Mouse (Mus musculus) CH12.LX (cell line): ENCODE results near the gene Lca5. TPM values are rescaled to one million over a fixed set of nuclear protein-coding genes. Genes with fewer than 3 reads are reported as not detected.

ENCODE experiments used
- DNase-seq: peaks from one replicate; pipeline ENCODE4 v3.0.0-alpha.2; 2013; ENCODE audit errors: extremely low read depth
- H3K27ac ChIP-seq: 2 replicates; pipeline ENCODE4 v1.5.1; 2012; ENCODE audit warnings: low read depth, mild to moderate bottlenecking, control low read depth, moderate library complexity; ENCODE audit not compliant: insufficient read depth
- H3K27me3 ChIP-seq: replicated peaks from 2 replicates; pipeline ENCODE3; 2012; ENCODE audit warnings: inconsistent platforms
- H3K36me3 ChIP-seq, 2 experiments: replicated peaks in 1 of 2; 2 replicates each; pipeline versions ENCODE3 to v1.6.1; 2012; ENCODE audit warnings: inconsistent platforms in 1 of 2, low read length in 1 of 2, mild to moderate bottlenecking in 1 of 2, mixed read lengths in 1 of 2, moderate library complexity in 1 of 2; ENCODE audit not compliant: control insufficient read depth in 1 of 2, insufficient read depth in 1 of 2
- H3K4me1 ChIP-seq, 2 experiments: 2 replicates each; pipeline ENCODE4 v1.6.1; 2012; ENCODE audit warnings: inconsistent platforms in 1 of 2, moderate library complexity in 1 of 2; ENCODE audit not compliant: insufficient read depth in 2 of 2, control insufficient read depth in 1 of 2
- H3K4me2 ChIP-seq: 2 replicates; pipeline ENCODE4 v1.6.1; 2012; ENCODE audit warnings: low read depth, mild to moderate bottlenecking, control low read depth; ENCODE audit not compliant: poor library complexity, insufficient read depth, severe bottlenecking
- H3K4me3 ChIP-seq, 3 experiments: fragments of 150-350 bp in 1 of 3; sonication (generic) in 1 of 3; replicated peaks in 1 of 3; 2 replicates each; pipeline versions ENCODE3 to v1.5.1; 2011 to 2012; ENCODE audit warnings: low read depth in 2 of 3, low read length in 2 of 3, mild to moderate bottlenecking in 2 of 3, moderate library complexity in 2 of 3, control low read depth in 1 of 3, improper control_type of control experiment in 1 of 3, inconsistent platforms in 1 of 3, mixed read lengths in 1 of 3; ENCODE audit not compliant: poor library complexity in 1 of 3
- H3K79me2 ChIP-seq: replicated peaks from 2 replicates; pipeline ENCODE4 v1.6.1; 2012; ENCODE audit warnings: mild to moderate bottlenecking, moderate library complexity; ENCODE audit not compliant: control insufficient read depth, poor library complexity, insufficient read depth, severe bottlenecking; ENCODE audit errors: extremely low read depth
- H3K9ac ChIP-seq: 2 replicates; pipeline ENCODE4 v1.6.1; 2012; ENCODE audit warnings: low read depth, mild to moderate bottlenecking, control low read depth, moderate library complexity; ENCODE audit not compliant: insufficient read depth
- H3K9me3 ChIP-seq: replicated peaks from 2 replicates; pipeline ENCODE3; 2012; ENCODE audit warnings: low read length, inconsistent platforms, mixed read lengths
- CHD1 ChIP-seq: IDR thresholded peaks from 2 replicates; pipeline ENCODE4 v1.6.1; 2012; ENCODE audit warnings: low read depth, low read length, improper control_type of control experiment, inconsistent platforms
- CHD2 ChIP-seq: IDR thresholded peaks from 2 replicates; pipeline ENCODE4 v1.6.1; 2011; ENCODE audit warnings: low read length, improper control_type of control experiment
- CTCF ChIP-seq, 2 experiments: IDR thresholded peaks in 1 of 2; conservative IDR thresholded peaks in 1 of 2; 2 replicates each; pipeline ENCODE4 v1.5.1; 2011 to 2012; ENCODE audit warnings: low read depth in 2 of 2, low read length in 2 of 2, improper control_type of control experiment in 1 of 2, inconsistent platforms in 1 of 2, mild to moderate bottlenecking in 1 of 2, moderate library complexity in 1 of 2
- HCFC1 ChIP-seq: IDR thresholded peaks from 2 replicates; pipeline ENCODE4 v1.6.1; 2012; ENCODE audit warnings: low read depth, mild to moderate bottlenecking, inconsistent platforms, low read length, improper control_type of control experiment
- JUND ChIP-seq: conservative IDR thresholded peaks from 2 replicates; pipeline ENCODE4 v1.6.1; 2011; ENCODE audit warnings: low read depth, low read length, improper control_type of control experiment
- KAT2A ChIP-seq: IDR thresholded peaks from 2 replicates; pipeline ENCODE4 v1.6.1; 2012; ENCODE audit warnings: low read length, improper control_type of control experiment, inconsistent platforms; ENCODE audit not compliant: insufficient replicate concordance
- MAFK ChIP-seq: IDR thresholded peaks from 2 replicates; pipeline ENCODE4 v1.6.1; 2011; ENCODE audit warnings: low read length, improper control_type of control experiment; ENCODE audit not compliant: insufficient replicate concordance
- RAD21 ChIP-seq: IDR thresholded peaks from 2 replicates; pipeline ENCODE4 v1.6.1; 2011; ENCODE audit warnings: low read depth, mild to moderate bottlenecking, low read length, improper control_type of control experiment, moderate library complexity
- RCOR1 ChIP-seq: conservative IDR thresholded peaks from 2 replicates; pipeline ENCODE4 v1.6.1; 2012; ENCODE audit warnings: low read depth, mild to moderate bottlenecking, inconsistent platforms, low read length, improper control_type of control experiment
- SMC3 ChIP-seq: IDR thresholded peaks from 2 replicates; pipeline ENCODE4 v1.6.1; 2011; ENCODE audit warnings: low read depth, low read length, improper control_type of control experiment
- TCF12 ChIP-seq: IDR thresholded peaks from 2 replicates; pipeline ENCODE4 v1.6.1; 2014; ENCODE audit warnings: low read depth, mild to moderate bottlenecking, inconsistent platforms, low read length, improper control_type of control experiment
- UBTF ChIP-seq: IDR thresholded peaks from 2 replicates; pipeline ENCODE4 v1.6.1; 2012; ENCODE audit warnings: low read depth, mild to moderate bottlenecking, inconsistent platforms, low read length, improper control_type of control experiment, moderate library complexity
- ZC3H11A ChIP-seq: IDR thresholded peaks from 2 replicates; pipeline ENCODE4 v1.6.1; 2012; ENCODE audit warnings: low read depth, mild to moderate bottlenecking, inconsistent platforms, low read length, improper control_type of control experiment
- ZMIZ1 ChIP-seq: IDR thresholded peaks from 2 replicates; pipeline ENCODE4 v1.6.1; 2012; ENCODE audit warnings: low read depth, mild to moderate bottlenecking, inconsistent platforms, low read length, improper control_type of control experiment
- ZNF384 ChIP-seq: IDR thresholded peaks from 2 replicates; pipeline ENCODE4 v1.6.1; 2012; ENCODE audit warnings: low read depth, low read length, improper control_type of control experiment, inconsistent platforms
- dilution Hi-C: fragments of 300-500 bp; cut with MboI; formaldehyde crosslinking; loops from 2 replicates; pipeline ENCODE4 v1.14.3; 2020; ENCODE audit warnings: low sequenced_read_pairs; ENCODE audit not compliant: extremely low pct_unique_long_range_greater_than_20kb, extremely low pct_ligation_motif_present
- in situ Hi-C: fragments of 300-500 bp; cut with MboI; formaldehyde crosslinking; loops from 3 replicates; pipeline ENCODE4 v1.14.3; 2019; ENCODE audit warnings: low sequenced_read_pairs, low pct_ligation_motif_present, low pct_unique_long_range_greater_than_20kb, mixed read lengths
- polyA plus RNA-seq: library from polyadenylated mRNA; unstranded; fragments of >175 nt; gene quantifications from 2 replicates; pipeline ENCODE4 v1.2.1, GENCODE M21; 2012; ENCODE audit warnings: low read depth; ENCODE audit not compliant: insufficient read length
- total RNA-seq, 2 experiments: library from RNA; depleted of rRNA; stranded (reverse); fragments of 300-350 nt in 1 of 2; fragments of >200 nt in 1 of 2; gene quantifications; 2 replicates each; pipeline ENCODE4 v1.2.3; 2012 to 2014

The Lca5 gene
- total and polyA plus RNA-seq, 3 experiments: 4.1 to 5.5 (median 4.1) TPM

- Histone ChIP-seq H3K36me3 (peaks cover 0 to 6% of the 10 kb centered on the region in 2 experiments), H3K79me2 (no peaks in the 10 kb centered on the region; the same call in 1 of the 2 replicates), H3K27me3 (no peaks in the 10 kb centered on the region), H3K9ac (no peak overlapping the region), H3K4me2 (no peak overlapping the region), H3K27ac (no peak overlapping the region), H3K4me3 (no peak overlapping the region), H3K4me1 (peaks cover 3 to 26% of the 10 kb centered on the region in 2 experiments; a peak in 3 of 4 replicates), H3K9me3 (no peaks in the 10 kb centered on the region)
- no peak for TF ChIP-seq RCOR1
- no peak for TF ChIP-seq ZNF384
- no peak for TF ChIP-seq RAD21
- TF ChIP-seq UBTF: no peak
- no peak for TF ChIP-seq CHD1
- TF ChIP-seq HCFC1: no peak
- no peak for TF ChIP-seq MAFK
- TF ChIP-seq ZMIZ1: no peak
- TF ChIP-seq TCF12: no peak
- TF ChIP-seq JUND: no peak
- dilution Hi-C loops: no loop called here
- DNase-seq: no peak
- in situ Hi-C loops: no loop called here
Observed at GRCm38 (mm10) chr9:83434489-83434888, 6.4 kb downstream of the Lca5 start.

GRCm38 (mm10) chr9:83433661-83434060, 7.3 kb downstream of the Lca5 start:
- no peaks in the 10 kb centered on the region for H3K9me3 ChIP-seq
- H3K4me2 ChIP-seq: no peak overlapping the region
- H3K4me1 ChIP-seq: peaks cover 3 to 17% of the 10 kb centered on the region in 2 experiments; a peak in 3 of 4 replicates
- DNase-seq: peak; percentile 59
- in situ Hi-C loops (no loop called here), dilution Hi-C loops (no loop called here)
- H3K27me3 ChIP-seq: no peaks in the 10 kb centered on the region
- no peaks in the 10 kb centered on the region; the same call in 1 of the 2 replicates for H3K79me2 ChIP-seq
- H3K27ac ChIP-seq: no peak overlapping the region
- H3K9ac ChIP-seq: no peak overlapping the region
- H3K4me3 ChIP-seq: no peak overlapping the region
- TF ChIP-seq SMC3 (peak; percentile 58), ZC3H11A (no peak), CTCF (conservative IDR thresholded peaks at IDR 0.05 in 1 of 2, IDR thresholded peaks at IDR 0.05 in 1 of 2; ENCODE audit: low read depth in 2 of 2, low read length in 2 of 2) (peak; percentile 53 to 74), CHD2 (peak; percentile 31; the same call in 1 of the 2 replicates), RAD21 (peak; percentile 38), KAT2A (no peak)
- peaks cover 0 to 6% of the 10 kb centered on the region in 2 experiments for H3K36me3 ChIP-seq
